Mouse (Mus musculus): ENCODE measurements around the gene Cfap206. TPM values are rescaled to one million over a fixed set of nuclear protein-coding genes. Genes with fewer than 3 reads are reported as not detected.
"Not testable (repeated sequence)": the region's sequence is repeated elsewhere in the genome, so short reads cannot be mapped to it uniquely, and the experiment has no call there.

The Cfap206 gene
- polyA plus RNA-seq (2016; fragmentation: Nextera tagmentation; extraction: Ambion mirVana) = 0.36 and 0.51 TPM in 2 replicates

GRCm38 (mm10) chr4:34729851-34730341 lies at the start of gene Cfap206:
Gene Cfap206, minus strand, starts transcription at chr4:34730206.
- Histone ChIP-seq H3K4me3 (peak within 1 kb of the TSS; percentile 57), H3K9me3 (no peaks in the 10 kb centered on the region), H3K27me3 (ENCODE audit: poor library complexity, severe bottlenecking) (peaks cover 27% of the 10 kb centered on the region), H3K27ac (no peak within 1 kb of the TSS), H3K36me3 (replicated peaks) (no peaks in the 10 kb centered on the region), H3K4me1 (peaks cover 9% of the 10 kb centered on the region)
- DNase-seq (ENCODE audit: extremely low spot score, low spot score) = peak; percentile 85
- under 1% methylated on average over 38 of the region's 38 CpGs for WGBS

GRCm38 (mm10) chr4:34777677-34778527 lies 47.9 kb upstream of the Cfap206 start, which contains the start of gene Smim8:
Gene Smim8, minus strand, starts transcription at chr4:34778423.
- Histone ChIP-seq H3K36me3 (replicated peaks) (no peaks in the 10 kb centered on the region), H3K27me3 (ENCODE audit: poor library complexity, severe bottlenecking) (no peaks in the 10 kb centered on the region), H3K9me3 (peaks cover 6% of the 10 kb centered on the region; the same call in 1 of the 2 replicates), H3K4me3 (peak within 1 kb of the TSS; percentile 67), H3K27ac (peak within 1 kb of the TSS; percentile 89), H3K4me1 (peaks cover 11% of the 10 kb centered on the region)
- DNase-seq (ENCODE audit: extremely low spot score, low spot score) = peak; percentile 93
- 6% methylated on average over 40 of the region's 40 CpGs for WGBS

DNA sequence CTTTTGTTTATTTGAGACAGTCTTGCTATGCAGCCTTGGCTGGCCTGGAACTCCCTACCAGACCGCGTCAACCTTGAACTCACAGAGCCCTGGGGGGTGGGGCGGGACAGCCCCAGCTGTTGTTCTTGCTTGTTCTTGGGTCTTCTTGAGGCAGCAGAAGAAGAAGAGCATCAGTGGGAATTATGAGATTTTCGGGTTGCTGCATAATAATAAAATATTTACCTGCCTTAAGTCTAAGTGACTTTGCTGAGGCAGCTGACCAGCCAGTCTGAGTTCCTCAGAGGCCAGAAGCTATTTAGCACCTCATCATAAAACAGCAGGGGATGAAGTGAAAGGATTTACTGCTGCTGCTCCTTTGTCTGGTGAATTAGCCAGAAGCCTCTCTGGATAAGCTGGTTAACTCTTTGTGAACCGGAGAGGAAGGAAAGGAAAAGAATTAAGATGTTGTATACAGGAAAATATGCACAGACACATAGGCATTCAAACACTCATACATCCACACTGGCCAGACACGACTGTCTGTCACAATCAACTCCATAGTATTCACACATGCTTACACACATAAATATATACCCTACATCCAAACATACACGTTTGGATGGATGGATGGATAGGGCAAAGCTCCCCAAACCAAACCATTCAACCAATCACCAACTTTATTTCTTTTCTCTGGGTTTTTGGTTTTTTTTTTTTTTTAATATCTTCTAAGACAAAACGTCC lies 41.8 kb upstream of the Cfap206 start:
- peak overlapping the region; percentile 62; the same call in 1 of the 2 replicates for H3K27ac ChIP-seq
- DNase-seq (ENCODE audit: extremely low spot score, low spot score) = peak; percentile 30
- H3K4me3 ChIP-seq = no peak overlapping the region; the same call in 1 of the 2 replicates
- WGBS = 10% methylated on average over 8 of the region's 8 CpGs
- H3K9me3 ChIP-seq = no peaks in the 10 kb centered on the region
- H3K4me1 ChIP-seq = peaks cover 9% of the 10 kb centered on the region
- H3K27me3 ChIP-seq (ENCODE audit: poor library complexity, severe bottlenecking) = no peaks in the 10 kb centered on the region
- H3K36me3 ChIP-seq (replicated peaks) = peaks cover 13% of the 10 kb centered on the region

- 87% methylated on average over 1 of the region's 1 CpGs for WGBS
- DNase-seq (ENCODE audit: extremely low spot score, low spot score) = no peak
- Histone ChIP-seq H3K9me3 (no peaks in the 10 kb centered on the region), H3K36me3 (replicated peaks) (no peaks in the 10 kb centered on the region), H3K27me3 (ENCODE audit: poor library complexity, severe bottlenecking) (no peaks in the 10 kb centered on the region), H3K27ac (no peak within 1 kb of the TSS), H3K4me3 (no peak within 1 kb of the TSS), H3K4me1 (no peaks in the 10 kb centered on the region)
Observed at GRCm38 (mm10) chr4:34756163-34756562, 26.2 kb upstream of the Cfap206 start, which contains the start of gene Gm136. Gene Gm136, minus strand, starts transcription at chr4:34756263.

DNA sequence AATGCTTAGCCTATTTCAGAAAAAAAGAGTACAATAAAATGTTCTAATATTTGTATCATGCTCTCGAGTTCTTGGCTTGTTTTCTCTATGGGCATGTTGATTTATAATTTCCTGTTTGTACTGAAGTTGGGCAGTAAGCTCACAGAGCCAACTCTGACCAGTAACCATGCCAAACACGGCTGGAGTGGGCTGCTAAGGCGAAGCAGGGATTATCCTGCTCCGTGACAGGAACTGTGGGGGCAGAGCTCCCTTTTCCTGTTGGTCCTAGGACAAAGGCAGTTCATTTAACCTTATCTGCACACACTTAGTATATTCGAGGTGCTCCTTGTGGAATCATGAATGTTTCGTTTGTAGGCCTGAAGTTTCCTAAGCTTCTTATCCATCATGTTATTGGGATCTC lies 19.2 kb upstream of the Cfap206 start:
- Histone ChIP-seq H3K27ac (no peak overlapping the region), H3K27me3 (ENCODE audit: poor library complexity, severe bottlenecking) (no peaks in the 10 kb centered on the region), H3K36me3 (replicated peaks) (no peaks in the 10 kb centered on the region), H3K4me3 (no peak overlapping the region), H3K4me1 (no peaks in the 10 kb centered on the region), H3K9me3 (no peaks in the 10 kb centered on the region)
- no peak for DNase-seq (ENCODE audit: extremely low spot score, low spot score)
- WGBS = 61% methylated on average over 6 of the region's 6 CpGs

GRCm38 (mm10) chr4:34734461-34734860 lies 4.5 kb upstream of the Cfap206 start:
- Histone ChIP-seq H3K27me3 (ENCODE audit: poor library complexity, severe bottlenecking) (peaks cover 8% of the 10 kb centered on the region), H3K27ac (no peak overlapping the region), H3K4me3 (no peak overlapping the region), H3K4me1 (peaks cover 8% of the 10 kb centered on the region), H3K9me3 (no peaks in the 10 kb centered on the region), H3K36me3 (replicated peaks) (no peaks in the 10 kb centered on the region)
- no peak for DNase-seq (ENCODE audit: extremely low spot score, low spot score)
- 80% methylated on average over 3 of the region's 3 CpGs for WGBS

DNA sequence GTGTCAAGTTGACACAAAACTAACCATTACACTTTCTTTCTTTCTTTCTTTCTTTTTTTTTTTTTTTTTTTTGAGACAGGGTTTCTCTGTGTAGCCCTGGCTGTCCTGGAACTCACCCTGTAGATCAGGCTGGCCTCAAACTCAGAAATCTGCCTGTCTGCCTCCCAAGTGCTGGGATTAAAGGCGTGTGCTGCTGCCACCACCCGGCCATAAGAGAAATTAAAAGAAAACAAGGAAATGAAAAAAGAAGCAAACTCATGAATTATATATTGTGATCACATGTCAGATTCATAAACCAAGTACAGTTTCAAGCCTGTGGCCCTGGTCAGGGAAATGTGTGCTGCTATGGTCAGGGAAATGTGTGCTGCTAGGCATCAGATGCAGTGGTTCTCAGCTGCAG lies 3.4 kb upstream of the Cfap206 start:
- DNase-seq (ENCODE audit: extremely low spot score, low spot score); H3K9me3 ChIP-seq; H3K27ac ChIP-seq; H3K4me1 ChIP-seq; H3K36me3 ChIP-seq (replicated peaks); H3K4me3 ChIP-seq: not testable (repeated sequence)
- WGBS = 41% methylated on average over 2 of the region's 2 CpGs
- H3K27me3 ChIP-seq (ENCODE audit: poor library complexity, severe bottlenecking) = peaks cover 18% of the 10 kb centered on the region

- not testable (repeated sequence) for H3K36me3 ChIP-seq (replicated peaks); H3K4me3 ChIP-seq; H3K9me3 ChIP-seq; H3K27ac ChIP-seq; H3K4me1 ChIP-seq; DNase-seq (ENCODE audit: extremely low spot score, low spot score)
- WGBS = 91% methylated on average over 3 of the region's 3 CpGs
- peaks cover 27% of the 10 kb centered on the region for H3K27me3 ChIP-seq (ENCODE audit: poor library complexity, severe bottlenecking)
Observed at GRCm38 (mm10) chr4:34725710-34726109, 4.3 kb downstream of the Cfap206 start.

DNA sequence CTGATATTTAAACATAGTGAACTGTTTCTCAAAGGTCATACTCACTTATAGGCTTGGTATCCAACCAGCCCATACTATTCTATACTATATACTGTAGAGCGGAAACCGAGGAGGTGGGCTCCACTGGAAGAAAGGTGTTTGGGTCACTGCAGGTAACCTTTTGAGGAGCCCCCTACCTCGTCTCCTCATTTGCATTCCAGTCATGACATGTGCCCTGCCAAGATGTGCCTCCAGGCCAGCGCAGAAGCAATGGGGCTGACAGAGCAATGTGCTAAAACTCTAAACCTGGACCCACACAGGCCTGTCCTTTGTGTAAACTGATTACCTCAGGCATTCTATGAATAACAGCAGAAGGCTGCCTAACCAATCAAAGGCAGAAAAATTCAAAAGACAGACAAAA lies 5.7 kb downstream of the Cfap206 start:
- Histone ChIP-seq H3K36me3 (replicated peaks) (no peaks in the 10 kb centered on the region), H3K4me3 (no peak overlapping the region), H3K27ac (no peak overlapping the region), H3K4me1 (no peaks in the 10 kb centered on the region), H3K27me3 (ENCODE audit: poor library complexity, severe bottlenecking) (peaks cover 18% of the 10 kb centered on the region), H3K9me3 (peaks cover 11% of the 10 kb centered on the region)
- 65% methylated on average over 4 of the region's 4 CpGs for WGBS
- DNase-seq (ENCODE audit: extremely low spot score, low spot score) = no peak

- Histone ChIP-seq H3K4me1 (no peaks in the 10 kb centered on the region), H3K27me3 (ENCODE audit: poor library complexity, severe bottlenecking) (peaks cover 7% of the 10 kb centered on the region; the same call in 1 of the 2 replicates), H3K4me3 (no peak overlapping the region), H3K9me3 (peaks cover 14% of the 10 kb centered on the region), H3K36me3 (replicated peaks) (no peaks in the 10 kb centered on the region), H3K27ac (no peak overlapping the region)
- WGBS = 74% methylated on average over 4 of the region's 4 CpGs
- DNase-seq (ENCODE audit: extremely low spot score, low spot score) = no peak
Observed at GRCm38 (mm10) chr4:34723186-34723585, 6.8 kb downstream of the Cfap206 start.

GRCm38 (mm10) chr4:34720127-34720895 lies 9.7 kb downstream of the Cfap206 start:
- Histone ChIP-seq H3K4me1 (no peaks in the 10 kb centered on the region), H3K27me3 (ENCODE audit: poor library complexity, severe bottlenecking) (no peaks in the 10 kb centered on the region), H3K27ac (no peak overlapping the region), H3K36me3 (replicated peaks) (no peaks in the 10 kb centered on the region), H3K9me3 (peaks cover 14% of the 10 kb centered on the region), H3K4me3 (no peak overlapping the region)
- DNase-seq (ENCODE audit: extremely low spot score, low spot score) = no peak
- 89% methylated on average over 7 of the region's 7 CpGs for WGBS

DNA sequence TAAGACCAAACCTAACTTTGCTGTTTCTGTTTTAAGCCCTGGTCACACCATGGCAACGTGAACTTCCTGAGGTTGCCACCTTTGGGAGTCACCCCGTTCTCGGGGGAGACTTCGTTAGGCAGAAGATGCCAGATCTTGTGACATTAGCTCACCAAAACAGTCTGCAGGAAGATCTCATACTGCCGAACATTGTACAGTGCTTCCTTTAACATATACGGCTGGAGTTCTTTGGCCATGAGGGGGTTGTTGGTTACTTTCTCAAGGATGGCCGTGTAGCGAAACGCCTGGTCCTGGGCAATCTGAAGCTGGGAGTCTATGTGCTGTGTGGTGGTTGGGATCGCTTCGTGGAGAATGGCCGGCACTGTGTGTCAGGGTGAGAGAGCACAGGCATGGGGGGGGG lies 10.6 kb downstream of the Cfap206 start:
- no peak for DNase-seq (ENCODE audit: extremely low spot score, low spot score)
- WGBS = 97% methylated on average over 12 of the region's 12 CpGs
- Histone ChIP-seq H3K27ac (no peak overlapping the region), H3K4me3 (no peak overlapping the region), H3K36me3 (replicated peaks) (no peaks in the 10 kb centered on the region), H3K9me3 (peaks cover 14% of the 10 kb centered on the region), H3K4me1 (no peaks in the 10 kb centered on the region), H3K27me3 (ENCODE audit: poor library complexity, severe bottlenecking) (no peaks in the 10 kb centered on the region)

All from forebrain, embryonic 10.5 days (tissue).